Mouse (Mus musculus) mouse trophoblast stem cell (cell line): ENCODE results near the gene Rhov.

Experiments
- in situ Hi-C, 2 experiments: fragments of 300-500 bp; cut with MseI, MboI; formaldehyde crosslinking; loops; 2 replicates in 1 of 2; 3 replicates in 1 of 2; pipeline ENCODE4 v1.15.1; 2025

Rhov gene

GRCm38 (mm10) chr2:119240075-119240818 lies 30.8 kb downstream of the Rhov start:
- in situ Hi-C loops, result no loop called here

DNA sequence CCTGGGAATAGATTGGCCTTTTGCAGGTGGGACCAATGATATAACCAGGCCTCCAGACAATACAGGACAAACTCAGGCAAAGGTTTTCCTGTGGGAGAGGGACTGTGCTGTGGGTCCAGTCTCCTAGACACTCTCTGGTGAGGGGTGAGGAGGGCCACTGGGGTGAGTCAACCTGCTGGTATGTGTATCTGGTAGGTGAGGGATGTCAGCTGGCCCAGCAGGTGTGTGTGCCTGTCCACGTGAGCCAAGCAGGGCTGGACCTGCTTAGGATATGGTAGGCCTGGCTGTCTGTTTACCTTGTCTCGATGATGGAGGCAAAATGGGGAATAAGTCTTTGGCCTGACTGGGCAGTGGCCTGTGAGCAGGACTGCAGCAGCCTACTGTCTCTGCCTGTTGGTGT lies 32.4 kb downstream of the Rhov start:
- in situ Hi-C loops, result no loop called here

GRCm38 (mm10) chr2:119237871-119238220 lies 33.2 kb downstream of the Rhov start:
- in situ Hi-C loops, result no loop called here

GRCm38 (mm10) chr2:119237210-119237870 lies 33.7 kb downstream of the Rhov start, which contains the start of gene Spint1:
Spint1 (plus strand) TSS chr2:119237362.
- in situ Hi-C loops, result no loop called here

GRCm38 (mm10) chr2:119236682-119237209 lies 34.3 kb downstream of the Rhov start:
- in situ Hi-C loops, result no loop called here

DNA sequence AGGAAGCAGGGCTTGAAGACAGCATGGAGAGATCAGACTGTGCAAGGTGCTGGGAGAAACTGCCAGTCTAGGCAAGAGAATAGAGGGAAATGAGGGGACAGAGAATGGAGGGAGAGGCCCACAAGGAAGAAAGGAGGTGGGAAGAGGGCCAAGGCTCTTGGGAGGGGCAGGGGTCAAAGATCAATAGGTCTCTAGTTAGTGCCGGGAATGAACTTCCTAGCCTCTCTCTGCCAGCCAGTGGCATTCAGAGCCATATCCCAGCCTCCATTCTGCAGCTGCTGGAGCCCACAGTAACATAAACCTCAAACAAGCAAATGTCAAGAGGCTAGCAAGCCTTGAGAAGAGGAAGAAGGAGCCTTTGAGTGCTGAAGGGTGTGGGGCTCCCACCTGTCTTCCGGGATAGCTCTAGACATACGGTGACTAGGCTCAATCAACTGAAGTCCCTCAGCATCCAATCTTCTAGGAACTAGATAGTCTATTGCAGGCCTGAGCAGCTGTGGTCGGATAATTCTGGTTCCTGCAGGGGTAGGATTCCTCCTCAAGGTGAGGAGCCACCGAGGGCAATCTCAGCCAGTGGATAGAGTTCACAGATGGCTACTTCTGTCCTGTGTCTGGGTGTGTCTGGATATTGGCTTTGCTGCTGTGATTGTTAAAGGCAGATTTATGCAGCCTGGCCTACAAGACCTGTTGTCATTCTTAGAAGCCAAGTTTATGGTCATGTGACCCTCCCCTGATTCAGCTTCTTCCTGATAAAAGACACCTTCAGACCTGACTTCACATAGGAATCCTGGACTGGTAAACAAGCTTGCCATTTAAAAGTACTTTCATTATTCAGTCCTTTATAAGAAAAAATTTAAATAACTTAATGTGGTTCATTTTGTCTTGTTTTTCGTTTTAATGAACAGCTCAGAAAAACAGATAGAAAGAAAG lies 41.0 kb downstream of the Rhov start, which contains the start of gene Ppp1r14d:
Ppp1r14d (minus strand) TSS at position 132 of the 930 bp plus-strand sequence.
- in situ Hi-C loops, result no loop called here
